Mouse (Mus musculus): ENCODE measurements at regions not wholly inside any gene's neighbourhood (a gene's known extent, or its start where the extent isn't known, plus 50 kb on each side); places are given as distances from the start of the nearest gene placed in this dataset.

- DNase-seq (ENCODE audit: low spot score in 2 of 2) = no peak
Observed at GRCm38 (mm10) chr7:136083005-136083404, 366.8 kb upstream of the Mki67 start.

- DNase-seq (ENCODE audit: low spot score in 2 of 2) = no peak
Observed at GRCm38 (mm10) chr7:136083571-136084342, 367.6 kb upstream of the Mki67 start.

DNA sequence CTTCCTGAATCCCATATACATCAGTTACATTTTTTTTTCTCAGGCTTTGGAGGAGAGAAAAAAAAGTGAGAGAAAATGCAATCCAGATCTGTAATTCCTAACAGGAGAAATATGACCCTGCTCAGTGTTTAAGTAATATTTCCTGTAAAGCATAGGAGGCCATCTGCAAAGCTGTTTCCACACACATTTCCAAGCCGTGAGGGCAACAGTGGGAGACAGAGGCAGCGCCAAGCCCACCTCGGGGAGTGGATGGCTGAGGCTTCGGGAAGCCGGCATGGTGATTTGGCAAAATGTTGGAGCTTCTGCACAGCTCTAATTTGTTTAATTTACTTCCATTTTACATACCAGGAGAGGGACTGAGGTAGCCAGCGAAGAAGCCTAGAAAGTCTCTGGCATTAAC, 372.6 kb upstream of the Mki67 start:
- DNase-seq (ENCODE audit: low spot score in 2 of 2) = no peak

DNA sequence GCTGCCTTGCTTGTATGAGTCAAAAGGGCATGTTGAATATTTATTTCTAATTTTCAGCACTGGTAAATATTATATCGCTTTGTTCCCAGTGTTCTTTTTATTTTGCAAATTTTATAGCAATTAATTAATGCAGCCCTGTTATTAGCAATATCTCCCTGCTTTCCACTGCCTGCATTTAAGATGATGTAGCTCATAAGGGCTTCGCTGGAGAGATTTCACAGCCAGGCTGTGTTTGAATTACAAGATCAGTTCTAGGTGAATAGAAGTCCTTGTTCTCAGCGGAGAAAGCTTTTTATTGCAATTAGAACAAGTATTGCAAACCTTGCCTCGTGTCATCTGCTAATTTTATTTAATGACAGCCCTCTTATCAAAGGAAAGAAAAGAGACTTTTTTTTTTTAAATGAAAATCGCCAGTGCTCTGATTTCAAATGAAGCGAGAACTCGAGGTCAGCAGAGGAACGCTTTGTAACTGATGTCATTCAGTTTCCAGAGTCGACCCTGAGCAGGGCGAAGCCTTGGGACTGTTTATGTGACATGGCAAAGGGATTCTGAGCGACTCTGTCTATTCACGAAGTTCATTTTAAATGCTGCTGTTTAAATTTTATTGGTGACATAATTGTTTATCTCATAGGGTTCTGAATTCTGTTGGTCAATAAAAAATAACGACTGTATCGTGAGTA, 378.7 kb upstream of the Mki67 start:
- DNase-seq (ENCODE audit: low spot score in 2 of 2) = no peak

DNA sequence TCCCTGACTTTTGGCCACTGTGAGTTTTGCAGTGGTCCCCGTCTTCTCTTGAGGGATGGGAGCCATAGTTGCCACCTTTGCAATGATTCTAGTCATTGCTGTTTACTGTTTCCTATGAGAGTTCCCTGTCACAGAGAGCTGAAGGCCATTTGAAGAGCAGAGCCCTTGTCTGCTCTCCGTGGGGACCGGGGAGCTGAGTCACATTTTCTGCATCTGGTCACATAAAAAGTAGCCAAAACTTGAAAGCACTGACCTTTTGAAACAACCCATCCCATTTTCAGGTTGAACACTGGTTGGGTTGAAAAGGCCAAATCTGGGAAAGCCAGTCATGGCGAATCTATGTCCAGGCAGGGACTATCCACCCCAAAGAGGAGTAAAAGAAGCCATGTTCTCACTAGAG, 387.9 kb upstream of the Mki67 start:
- DNase-seq (ENCODE audit: low spot score in 2 of 2) = no peak

DNA sequence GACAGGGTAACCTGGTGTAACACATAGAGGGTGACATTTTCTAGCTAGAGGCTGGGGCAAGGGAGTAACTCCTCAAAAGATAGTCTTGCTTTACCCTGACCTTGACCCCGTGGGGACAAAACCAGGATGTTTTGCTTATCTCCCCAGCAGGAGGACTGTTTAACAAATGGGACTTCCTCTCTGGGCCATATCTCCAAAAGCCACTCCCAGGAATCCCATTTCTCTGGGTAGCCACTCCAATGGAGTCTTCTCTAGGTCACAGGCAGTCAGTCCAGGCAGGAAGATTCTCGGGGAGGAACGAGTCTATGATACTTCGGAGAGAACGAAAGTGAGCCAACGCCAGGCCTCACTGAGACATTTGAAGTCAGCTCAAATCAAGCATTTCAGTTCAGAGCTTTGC, 396.0 kb upstream of the Mki67 start:
- DNase-seq (ENCODE audit: low spot score in 2 of 2) = no peak

DNA sequence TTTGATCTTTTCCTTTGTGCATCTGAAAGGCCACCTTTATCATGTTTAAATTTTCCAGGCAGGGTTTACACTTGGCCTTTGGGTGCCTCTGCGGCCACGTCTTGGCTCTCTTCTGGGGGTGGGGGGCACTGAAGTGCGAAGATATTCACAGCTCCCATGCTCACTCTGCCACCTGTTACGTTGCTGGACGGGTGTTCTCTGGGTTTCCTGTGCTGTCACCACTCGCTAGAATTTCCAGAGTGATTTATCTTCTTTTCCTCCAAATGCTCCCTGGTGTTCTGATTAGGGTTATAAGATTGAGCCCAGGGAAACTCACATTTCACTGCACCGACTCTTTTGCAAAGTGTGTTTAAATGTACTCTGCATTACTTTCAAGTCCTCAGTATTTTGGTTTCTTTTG, 404.8 kb upstream of the Mki67 start:
- DNase-seq (ENCODE audit: low spot score in 2 of 2) = no peak

GRCm38 (mm10) chr7:136121406-136121805, 405.2 kb upstream of the Mki67 start:
- DNase-seq (ENCODE audit: low spot score in 2 of 2) = no peak

DNA sequence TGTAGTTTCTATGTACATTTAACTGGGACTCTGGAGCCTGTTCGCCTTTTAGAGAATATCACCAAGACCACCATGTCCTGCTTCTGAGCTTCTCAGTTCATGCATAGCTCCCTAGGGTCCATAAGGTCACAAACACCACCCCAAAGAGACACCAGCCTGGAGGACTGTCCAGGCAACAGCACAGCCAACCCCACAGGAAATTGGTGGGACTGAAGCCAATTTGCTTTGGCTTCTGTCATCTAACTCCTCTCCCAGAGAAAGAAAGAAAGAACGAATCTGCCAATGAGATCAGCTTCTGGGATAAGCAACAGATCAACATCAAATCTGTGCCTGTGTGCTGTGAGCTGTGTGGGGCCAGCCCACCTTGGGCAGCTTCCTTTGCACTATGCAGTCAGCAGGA, 408.6 kb upstream of the Mki67 start:
- no peak for DNase-seq (ENCODE audit: low spot score in 2 of 2)

GRCm38 (mm10) chr7:136126393-136126792, 410.2 kb upstream of the Mki67 start:
- no peak for DNase-seq (ENCODE audit: low spot score in 2 of 2)

- no peak for DNase-seq (ENCODE audit: low spot score in 2 of 2)
Observed at GRCm38 (mm10) chr7:136127576-136127975, 411.4 kb upstream of the Mki67 start.

DNA sequence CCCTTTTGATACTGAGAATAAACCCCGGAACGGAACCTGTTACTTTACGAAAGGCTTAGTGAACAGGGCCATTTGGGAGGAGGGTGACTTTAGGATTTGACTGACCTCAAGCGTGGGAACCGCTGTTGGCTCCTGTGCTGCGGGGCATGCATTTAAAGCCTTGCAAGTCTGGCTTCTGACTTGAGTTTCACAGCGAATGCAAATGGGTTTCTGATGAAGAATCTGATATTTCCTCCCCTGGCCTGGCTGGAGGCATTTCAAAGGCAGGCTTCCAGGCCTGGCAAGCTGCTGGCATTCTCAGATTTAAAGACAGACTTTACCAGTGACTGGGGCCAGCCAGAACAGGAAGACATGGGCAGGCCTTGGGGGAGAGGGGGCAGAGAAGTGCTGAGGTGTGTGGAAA, 413.6 kb upstream of the Mki67 start:
- no peak for DNase-seq (ENCODE audit: low spot score in 2 of 2)

DNA sequence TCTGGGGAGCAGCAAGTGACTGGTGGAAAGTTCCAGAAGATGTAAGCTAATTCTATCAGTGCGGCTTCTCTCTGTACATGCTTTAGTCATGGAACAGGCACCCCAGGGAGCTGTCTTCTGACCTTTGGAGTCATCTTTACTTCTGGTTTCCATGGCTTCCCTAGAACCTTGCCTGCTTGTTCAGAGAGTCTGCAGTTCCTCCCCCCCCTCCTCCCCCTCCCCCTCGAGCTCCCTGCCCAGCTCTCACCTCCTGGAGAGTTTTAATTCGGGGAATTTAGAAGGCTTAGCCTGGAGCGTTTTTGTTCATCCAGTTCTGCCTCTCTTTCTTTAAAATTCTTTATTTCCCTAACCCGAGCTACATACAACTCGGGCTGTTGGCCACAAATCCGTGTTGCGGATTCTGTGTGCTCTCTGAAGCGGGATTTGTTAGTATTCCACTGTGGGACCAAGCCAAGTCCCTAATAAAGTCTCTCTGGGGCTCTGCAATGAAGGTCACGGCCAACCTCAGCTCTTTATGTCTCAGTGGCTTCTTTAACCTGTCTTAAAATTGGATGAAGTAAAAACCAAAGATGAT, 414.6 kb upstream of the Mki67 start:
- no peak for DNase-seq (ENCODE audit: low spot score in 2 of 2)

DNA sequence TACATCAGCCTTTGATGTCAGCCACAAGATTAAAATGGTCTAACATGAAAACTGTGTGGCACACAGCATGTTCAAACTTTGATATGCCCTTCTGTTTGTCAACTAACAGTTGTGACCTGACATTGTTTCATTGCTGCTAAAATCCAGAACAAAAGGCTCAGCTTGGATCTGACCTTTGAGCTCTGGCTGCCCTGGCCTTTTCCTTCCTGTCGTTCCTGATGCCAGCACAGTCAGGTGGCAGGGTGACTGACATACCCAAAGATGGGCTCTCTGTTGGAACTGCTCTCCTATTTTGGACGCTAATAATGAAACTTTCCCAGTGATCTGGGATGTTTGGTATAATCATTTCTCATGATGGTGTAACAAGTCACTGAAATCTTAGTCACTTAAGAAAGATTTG, 416.8 kb upstream of the Mki67 start:
- no peak for DNase-seq (ENCODE audit: low spot score in 2 of 2)

DNA sequence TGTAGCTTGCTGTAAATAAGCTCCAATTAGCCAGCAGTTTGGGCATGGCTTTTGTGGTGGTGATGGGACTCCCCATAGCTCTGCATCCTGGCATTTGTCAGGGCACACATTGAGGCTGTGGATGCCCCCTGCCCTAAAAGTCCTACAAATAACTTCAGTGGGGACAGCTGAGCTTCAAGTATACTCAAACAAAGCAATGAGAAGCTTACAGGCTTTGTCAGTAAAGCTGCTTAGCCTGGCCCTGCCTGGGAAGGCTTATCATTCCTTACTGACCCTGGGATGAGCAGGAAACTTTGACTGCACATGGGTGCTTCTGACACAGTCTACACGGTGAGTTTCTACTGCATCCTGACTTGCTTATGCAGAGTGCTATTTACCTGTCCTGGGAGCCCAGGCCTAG, 420.5 kb upstream of the Mki67 start:
- no peak for DNase-seq (ENCODE audit: low spot score in 2 of 2)

GRCm38 (mm10) chr7:136137341-136137740, 421.2 kb upstream of the Mki67 start:
- no peak for DNase-seq (ENCODE audit: low spot score in 2 of 2)

DNA sequence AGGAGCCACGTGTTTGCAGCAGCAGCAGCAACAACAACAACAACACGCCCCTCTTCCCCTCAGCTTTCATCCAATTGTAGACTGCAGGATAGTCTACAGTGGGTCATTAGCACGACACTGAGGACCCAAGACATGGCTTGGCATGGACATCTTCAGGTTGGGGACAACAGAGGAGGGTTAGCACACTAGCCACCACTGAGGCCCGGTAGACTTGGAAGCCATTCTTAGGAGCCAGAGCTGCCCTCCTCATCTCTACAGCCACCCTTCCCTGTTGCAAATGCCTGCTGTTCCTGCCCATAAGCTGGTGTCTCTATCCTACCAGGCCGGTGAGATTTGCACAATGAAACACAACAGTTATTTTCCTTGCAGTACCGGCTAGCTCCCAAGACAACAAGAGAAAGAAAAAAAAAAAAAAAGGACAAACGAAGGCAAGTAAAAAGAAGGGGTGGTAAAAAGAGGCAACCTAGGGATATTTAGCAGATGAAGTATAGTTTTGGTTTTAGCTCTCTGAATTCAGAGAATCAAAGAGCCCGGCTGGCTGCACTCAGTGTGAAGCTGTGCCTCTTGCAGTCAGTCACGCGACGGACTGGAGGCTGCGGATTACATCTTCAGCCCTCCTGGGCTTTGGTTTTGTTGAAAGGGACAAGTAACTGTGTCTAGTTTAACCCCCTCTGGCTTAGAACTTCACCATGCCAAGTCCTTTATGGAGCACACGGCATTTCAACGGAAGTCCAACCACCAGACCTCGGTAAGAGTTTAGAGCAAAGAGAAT, 421.9 kb upstream of the Mki67 start:
- DNase-seq (ENCODE audit: low spot score in 2 of 2) = no peak

- DNase-seq (ENCODE audit: low spot score in 2 of 2) = no peak
Observed at GRCm38 (mm10) chr7:136142832-136143231, 426.7 kb upstream of the Mki67 start.

GRCm38 (mm10) chr7:136150196-136150595, 434.0 kb upstream of the Mki67 start:
- DNase-seq (ENCODE audit: low spot score in 2 of 2) = no peak

GRCm38 (mm10) chr7:136151301-136151930, 435.3 kb upstream of the Mki67 start:
- DNase-seq (ENCODE audit: low spot score in 2 of 2) = no peak

GRCm38 (mm10) chr7:136152470-136152869, 436.3 kb upstream of the Mki67 start:
- peak; percentile 49 for DNase-seq (ENCODE audit: low spot score in 2 of 2)

All from left cerebral cortex, adult 18-20 months (tissue).